Mouse (Mus musculus): ENCODE measurements around the gene March6.

DNA sequence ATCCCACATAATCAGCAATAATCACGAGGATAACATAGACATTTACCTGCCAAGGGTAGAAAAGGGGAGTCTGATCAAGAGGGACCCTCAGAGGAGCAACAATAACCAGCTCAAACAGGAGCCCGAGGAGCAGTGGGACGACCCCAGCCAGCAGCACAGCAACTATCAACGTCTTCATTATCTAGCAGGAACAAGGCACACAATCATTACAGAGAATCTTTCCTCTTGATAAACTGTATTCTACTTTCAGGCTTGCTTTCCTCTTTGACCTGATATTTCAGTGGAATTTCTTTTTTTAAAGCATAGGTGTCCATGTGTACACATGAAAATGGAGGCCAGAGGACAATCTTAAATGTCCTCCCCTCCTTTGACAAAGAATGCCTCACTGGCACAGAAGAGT, 61.4 kb downstream of the March6 start:
- TF ChIP-seq CTCF (IDR thresholded peaks at IDR 0.05; ENCODE audit: borderline replicate concordance, extremely low read depth, insufficient read depth, insufficient read length), result no peak
- TF ChIP-seq POLR2A (IDR thresholded peaks at IDR 0.05; ENCODE audit: borderline replicate concordance, extremely low read depth, insufficient read depth, insufficient read length, poor library complexity, severe bottlenecking), result no peak
